Mouse (Mus musculus) urinary bladder, postnatal 25 days (tissue): ENCODE measurements around the gene Olfr666.
"Not testable (repeated sequence)": the region's sequence is repeated elsewhere in the genome, so short reads cannot be mapped to it uniquely, and the experiment has no call there.

ENCODE experiments used
- DNase-seq: peaks from one replicate; pipeline ENCODE4 v3.0.0; 2022; ENCODE audit warnings: low spot score

The Olfr666 gene

DNA sequence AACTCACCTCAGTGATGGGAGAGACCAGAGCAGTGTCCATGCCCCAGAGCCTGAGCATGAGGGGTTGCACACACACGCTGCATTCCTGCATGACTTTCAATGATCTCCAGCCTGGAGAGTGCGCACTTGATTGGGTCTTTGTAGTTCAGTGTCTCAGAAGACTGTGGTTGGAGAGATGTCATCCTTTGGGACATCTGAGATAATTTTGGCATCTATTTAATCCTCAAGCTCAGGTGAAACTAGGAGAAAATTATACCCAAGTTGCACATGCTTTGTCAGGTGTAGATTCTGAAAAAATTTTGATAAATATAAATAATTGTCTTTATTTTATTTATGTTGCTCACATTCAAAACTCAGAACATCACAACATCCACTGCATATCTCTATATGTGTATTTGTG lies at the start of gene Olfr666:
Gene Olfr666 (minus strand): TSS at position 101 of the 400 bp plus-strand sequence.
- DNase-seq: no peak

- no peak for DNase-seq
These were observed 38.2 kb upstream of the Olfr666 start, which contains the start of gene Olfr669 for GRCm38 (mm10) chr7:104933940-104934339. Olfr669 (plus strand) TSS chr7:104934240.

DNA sequence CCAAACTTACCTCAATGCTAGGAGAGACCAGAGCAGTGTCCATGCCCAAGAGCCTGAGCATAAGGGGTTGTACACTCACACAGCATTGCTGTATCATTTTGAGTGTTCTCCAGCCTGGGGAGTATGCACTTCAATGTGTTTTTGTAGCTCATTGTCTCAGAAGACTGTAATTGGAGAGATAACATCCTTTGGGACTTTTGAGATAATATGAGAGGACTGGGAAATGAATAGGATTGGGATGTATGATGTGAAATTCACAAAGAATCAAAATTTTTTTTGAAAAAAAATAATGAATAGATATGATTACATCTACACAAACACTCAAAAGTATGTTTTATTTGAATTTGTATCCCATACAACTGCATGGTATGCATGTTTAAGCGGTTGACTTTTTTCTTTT lies 32.2 kb upstream of the Olfr666 start, which contains the start of gene Olfr668:
Gene Olfr668 (minus strand): TSS at position 101 of the 400 bp plus-strand sequence.
- no peak for DNase-seq

- DNase-seq: no peak
These were observed 25.6 kb upstream of the Olfr666 start, which contains the start of gene Olfr667 for GRCm38 (mm10) chr7:104921382-104921781. Olfr667 (minus strand) TSS chr7:104921482.

DNA sequence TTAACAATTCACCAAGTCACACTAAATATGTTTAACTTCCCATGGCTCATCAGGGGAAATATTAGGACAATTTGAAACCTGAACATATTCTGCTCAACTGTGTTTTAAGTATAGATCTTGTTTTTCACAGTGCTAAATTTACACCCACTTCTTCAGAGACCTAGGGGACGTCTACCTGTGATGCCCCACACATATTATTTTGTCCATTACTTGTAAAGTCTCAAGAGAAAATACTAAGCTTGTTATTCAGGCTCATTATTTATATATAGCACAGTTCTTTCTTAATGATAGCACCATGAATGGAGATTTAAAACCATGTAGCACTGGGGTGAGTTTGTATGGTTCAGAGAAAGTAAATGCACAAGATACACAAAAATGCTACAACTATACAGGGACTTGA lies 18.0 kb downstream of the Olfr666 start, which contains the start of gene Olfr665:
Gene Olfr665 (plus strand): TSS at position 301 of the 400 bp plus-strand sequence.
- DNase-seq: no peak

- DNase-seq: no peak
These were observed 34.4 kb downstream of the Olfr666 start for GRCm38 (mm10) chr7:104861381-104861780.

DNA sequence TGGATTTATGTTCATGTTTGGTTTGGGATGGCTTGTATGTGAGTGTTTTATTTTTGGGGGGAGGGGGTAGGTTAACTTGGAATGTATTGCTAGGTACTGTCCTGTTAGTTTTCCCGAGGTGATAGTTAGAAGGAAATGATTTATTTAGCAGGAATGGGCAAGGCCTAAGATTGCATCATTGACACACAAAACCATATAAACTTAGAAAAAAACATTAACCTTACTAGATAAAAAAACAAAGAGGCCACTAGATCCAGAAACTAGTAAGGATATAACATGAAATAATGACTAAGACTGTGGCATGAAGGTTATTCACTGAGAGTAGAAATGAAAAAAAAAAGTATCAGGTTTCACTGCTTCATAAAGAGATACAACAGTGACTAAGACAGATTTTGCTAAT lies 38.1 kb downstream of the Olfr666 start:
- DNase-seq: no peak

GRCm38 (mm10) chr7:104856709-104857108 lies 39.0 kb downstream of the Olfr666 start, which contains the start of gene Usp17la:
Usp17la (plus strand) TSS chr7:104857009.
- DNase-seq: not testable (repeated sequence)

DNA sequence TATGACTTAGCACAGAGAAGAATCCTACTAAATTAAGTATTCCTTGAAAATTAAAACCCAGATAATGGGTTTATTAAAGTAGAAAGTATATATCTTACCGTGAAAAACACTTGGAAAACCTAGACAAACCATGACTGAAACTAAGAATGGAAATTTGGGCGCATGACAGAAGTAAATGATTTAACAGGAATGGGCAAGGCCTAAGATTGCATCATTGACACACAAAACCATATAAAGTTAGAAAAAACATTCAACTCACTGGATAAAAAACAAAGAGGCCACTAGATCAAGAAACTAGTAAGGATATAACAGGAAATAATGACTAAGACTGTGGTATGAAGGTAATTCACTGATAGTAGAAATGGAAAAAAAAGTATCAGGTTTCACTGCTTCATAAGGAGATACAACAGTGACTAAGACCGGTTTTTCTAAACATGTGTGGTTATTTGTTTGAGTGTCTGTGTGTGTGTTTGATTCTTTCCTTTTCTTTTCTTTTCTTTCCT lies 40.5 kb downstream of the Olfr666 start:
- no peak for DNase-seq

DNA sequence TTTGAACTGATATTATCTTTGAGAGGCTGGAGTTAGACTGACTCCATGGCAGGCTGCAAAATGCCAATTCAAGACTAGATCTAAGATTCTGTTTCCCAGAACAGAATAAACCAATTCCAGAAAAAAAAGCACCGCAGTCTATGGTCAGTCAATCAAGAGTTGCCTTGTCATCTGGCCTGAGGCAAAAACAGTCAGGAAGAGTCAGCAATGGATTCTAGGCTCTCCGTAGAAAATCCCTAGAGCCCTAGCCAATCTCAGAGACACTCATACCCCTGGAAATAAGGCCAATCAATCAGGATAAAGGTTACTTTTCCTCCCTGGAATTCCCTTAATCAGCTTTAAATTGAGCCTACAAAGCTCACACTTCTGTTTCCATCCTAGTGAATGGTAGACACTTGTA lies 44.2 kb downstream of the Olfr666 start:
- not testable (repeated sequence) for DNase-seq

DNA sequence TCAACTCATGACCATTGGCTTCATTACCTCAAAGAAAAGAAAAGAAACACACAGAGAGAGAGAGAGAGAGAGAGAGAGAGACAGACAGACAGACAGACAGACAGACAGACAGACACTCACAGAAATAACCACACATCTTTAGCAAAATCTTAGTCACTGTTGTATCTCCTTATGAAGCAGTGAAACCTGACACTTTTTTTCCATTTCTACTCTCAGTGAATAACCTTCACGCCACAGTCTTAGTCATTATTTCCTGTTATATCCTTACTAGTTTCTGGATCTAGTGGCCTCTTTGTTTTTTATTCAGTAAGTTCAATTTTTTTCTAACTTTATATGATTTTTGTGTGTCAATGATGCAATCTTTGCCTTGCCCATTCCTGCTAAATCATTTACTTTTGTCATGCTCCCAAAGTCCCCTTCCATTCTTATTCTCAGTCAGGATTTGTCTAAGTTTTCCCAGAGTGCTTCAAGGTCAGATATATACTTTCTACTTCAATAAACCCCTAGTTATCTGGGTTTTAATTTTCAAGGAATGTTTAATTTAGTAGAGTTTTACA lies 51.9 kb downstream of the Olfr666 start:
- no peak for DNase-seq

DNA sequence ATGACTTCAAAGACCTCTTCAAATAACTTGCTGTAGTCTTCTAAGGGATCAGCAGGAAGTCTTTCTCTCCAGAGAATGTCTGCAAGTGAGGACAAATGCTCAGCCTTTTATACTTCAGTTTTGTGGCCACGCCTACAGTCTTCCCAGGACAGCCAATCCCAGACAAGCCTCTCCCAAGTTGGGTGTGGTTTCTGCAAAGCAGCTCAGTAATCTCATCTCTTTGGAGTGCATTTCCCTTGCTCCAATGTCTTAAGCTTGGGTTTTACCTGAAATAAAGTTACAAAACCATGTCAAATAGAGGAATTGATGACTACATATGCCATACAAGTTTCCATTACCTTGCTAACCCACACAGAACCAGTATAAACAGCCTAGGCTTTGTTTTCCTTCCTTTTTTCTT lies 53.2 kb downstream of the Olfr666 start, which contains the start of gene Usp17lb:
Gene Usp17lb (minus strand): TSS at position 101 of the 400 bp plus-strand sequence.
- DNase-seq: no peak
